10 mouse cellular contexts compared by ENCODE assay signal in genomic region chr19:59260718-59261442, GRCm38 (mm10). TPM values are rescaled to one million over a fixed set of nuclear protein-coding genes. Genes with fewer than 3 reads are reported as not detected.
DNase-seq lines count a peak whose midpoint lies in the region; ATAC-seq and TF ChIP-seq lines count a peak whose summit lies in the region.
"Had no signal": no experiment of that assay in that cellular context is flagged by ENCODE, and none has a peak within 500 bp of the region (broad histone marks: within the 10 kb centered on the region; RNA-seq: fewer than 3 reads in every experiment).

Gene Slc18a2 (plus strand): TSS chr19:59260896.

- TF ChIP-seq POLR2A in kidney, adult 2 months (IDR thresholded peaks at IDR 0.05; ENCODE audit: low read depth, low read length), result no peak
- no peak for TF ChIP-seq POLR2A in liver, adult 2 months (IDR thresholded peaks at IDR 0.05; ENCODE audit: extremely low read depth, insufficient read depth, low read length)

- peak within 1 kb of the TSS; percentile 19; the same call in 1 of the 2 replicates for H3K4me3 ChIP-seq in kidney, adult 2 months (ENCODE audit: insufficient read depth, low read depth, low read length)
- H3K4me3 ChIP-seq in heart, embryonic 13.5 days, result peak within 1 kb of the TSS; percentile 53
- H3K4me3 ChIP-seq in liver, adult 2 months (ENCODE audit: insufficient read depth, low read depth, low read length), result peak within 1 kb of the TSS; percentile 39

- DNase-seq in kidney, adult 2 months, result no peak
- no peak for DNase-seq in kidney, adult 9 months
- DNase-seq in adrenal gland, postnatal 25 days, result peak; percentile 26
- DNase-seq in liver, adult 2 months (ENCODE audit: extremely low read depth, low read depth, low spot score), result no peak
- peak; percentile 64 for DNase-seq in retina, embryonic 14.5 days (ENCODE audit: low spot score)
- DNase-seq in gastrocnemius, adult 18-20 months (ENCODE audit: low spot score), result no peak
- DNase-seq in spleen, adult 12 weeks (ENCODE audit: low spot score), result no peak

- H3K36me3 ChIP-seq in kidney, adult 2 months (ENCODE audit: control insufficient read depth, insufficient read depth, low read length), result no peaks in the 10 kb centered on the region
- no peaks in the 10 kb centered on the region for H3K36me3 ChIP-seq in heart, embryonic 13.5 days
- H3K36me3 ChIP-seq in liver, adult 2 months (ENCODE audit: control insufficient read depth, insufficient read depth, low read length), result no peaks in the 10 kb centered on the region

- peaks cover 5% of the 10 kb centered on the region; the same call in 1 of the 2 replicates for H3K9me3 ChIP-seq in heart, embryonic 13.5 days

- H3K4me1 ChIP-seq in kidney, adult 2 months (ENCODE audit: control insufficient read depth, insufficient read depth, low read length), result no peaks in the 10 kb centered on the region
- H3K4me1 ChIP-seq in heart, embryonic 13.5 days, result peaks cover 19% of the 10 kb centered on the region
- H3K4me1 ChIP-seq in liver, adult 2 months (ENCODE audit: control insufficient read depth, insufficient read depth, low read length), result no peaks in the 10 kb centered on the region

- no peaks in the 10 kb centered on the region for H3K27me3 ChIP-seq in kidney, adult 2 months (replicated peaks; ENCODE audit: control insufficient read depth, insufficient read depth, low read length)
- H3K27me3 ChIP-seq in heart, embryonic 13.5 days (replicated peaks), result peaks cover 56% of the 10 kb centered on the region
- peaks cover 14% of the 10 kb centered on the region for H3K27me3 ChIP-seq in liver, adult 2 months (ENCODE audit: control insufficient read depth, insufficient read depth, low read length)
- H3K27me3 ChIP-seq: CH12.LX had no signal

- H3K79me2 ChIP-seq in liver, adult 2 months (ENCODE audit: control insufficient read depth, insufficient read depth, low read length), result no peaks in the 10 kb centered on the region

- ATAC-seq in heart, embryonic 13.5 days (ENCODE audit: extremely low read depth, insufficient number of reproducible peaks, low FRiP score, low TSS enrichment), result peak; percentile 70

- H3K27ac ChIP-seq in kidney, adult 2 months (ENCODE audit: insufficient read depth, low read depth, low read length), result no peak within 1 kb of the TSS
- no peak within 1 kb of the TSS for H3K27ac ChIP-seq in heart, embryonic 13.5 days (replicated peaks)
- H3K27ac ChIP-seq in liver, adult 2 months (replicated peaks; ENCODE audit: insufficient read depth, low read depth, low read length), result no peak within 1 kb of the TSS
- H3K27ac ChIP-seq: macrophage had no signal

- H3K4me2 ChIP-seq in heart, embryonic 13.5 days, result peak within 1 kb of the TSS; percentile 76

- no peak for TF ChIP-seq CTCF in kidney, adult 2 months (conservative IDR thresholded peaks at IDR 0.05; ENCODE audit: insufficient read depth, insufficient read length, low read depth, low read length)
- no peak for TF ChIP-seq CTCF in liver, adult 2 months (IDR thresholded peaks at IDR 0.05; ENCODE audit: low read depth, low read length)

- WGBS in kidney, adult 2 months, result 3% methylated on average over 55 of the region's 55 CpGs
- under 1% methylated on average over 55 of the region's 55 CpGs for WGBS in heart, embryonic 13.5 days
- 4% methylated on average over 55 of the region's 55 CpGs for WGBS in liver, adult 2 months

- H3K9ac ChIP-seq in heart, embryonic 13.5 days, result peak within 1 kb of the TSS; percentile 68
- H3K9ac ChIP-seq in liver, adult 2 months (ENCODE audit: low read depth, low read length), result 0 out of 2 replicates have a peak within 1 kb of the TSS, but pooled peaks have one; percentile 26

RNA-seq across cellular contexts. Expression of gene Slc18a2, which starts in this region (rescaled TPM):
- polyA plus RNA-seq in kidney, adult 2 months (2012; rRNA removed), result 0.86 and 1.6 TPM in 2 replicates
- 13.0 and 15.0 TPM in 2 replicates for total RNA-seq in adrenal gland, postnatal 25 days (2021)
- polyA plus RNA-seq in heart, embryonic 13.5 days (2015; fragmentation: Nextera tagmentation; extraction: Ambion mirVana), result 9.8 and 10.4 TPM in 2 replicates
- 0.13 and 0.28 TPM in 2 replicates for total RNA-seq in liver, adult 2 months (2014; rRNA removed)
- 0.04 TPM in 2 replicates for polyA plus RNA-seq in liver, adult 2 months (2012; rRNA removed)
- total RNA-seq in gastrocnemius, adult 18-20 months (2021), result under 1 TPM; 0.07 to 0.09 TPM

Comparison
In these comparisons a context has a peak if more than half of its experiments do, and no peak if none do; other contexts are left out.
1. RNA of gene Slc18a2 (total RNA-seq): 13.0 to 15.0 TPM in adrenal gland, postnatal 25 days; 0.13 to 0.28 TPM in liver, adult 2 months and 0.07 to 0.09 TPM in gastrocnemius, adult 18-20 months; every median in the first group is over 10 times any median in the second.
2. DNase-seq: peak in adrenal gland, postnatal 25 days (single experiment) and retina, embryonic 14.5 days (single experiment); none in kidney, adult 2 months (single experiment), kidney, adult 9 months (single experiment), liver, adult 2 months (single experiment), gastrocnemius, adult 18-20 months (single experiment) and spleen, adult 12 weeks (single experiment).
3. Peak in every context shown above with its lines, with median percentiles within 50 percentile points of each other: H3K4me3 ChIP-seq.